Mouse (Mus musculus) MEL (cell line): ENCODE results near the gene Hoxb5. TPM values are rescaled to one million over a fixed set of nuclear protein-coding genes. Genes with fewer than 3 reads are reported as not detected.

Source experiments
- DNase-seq: peaks from one replicate; pipeline ENCODE4 v3.0.0; 2011; ENCODE audit warnings: low read depth, low spot score
- H3K27ac ChIP-seq: 2 replicates; pipeline ENCODE4 v1.5.1; 2012; ENCODE audit warnings: low read depth, mild to moderate bottlenecking, control low read depth, low read length, moderate library complexity; ENCODE audit not compliant: control insufficient read depth
- H3K27me3 ChIP-seq, 2 experiments: fragments of 150-350 bp in 1 of 2; sonication (generic) in 1 of 2; 2 replicates each; pipeline ENCODE4 v1.6.1; 2012; ENCODE audit warnings: low read length in 2 of 2, mild to moderate bottlenecking in 2 of 2, improper control_type of control experiment in 1 of 2, moderate library complexity in 1 of 2; ENCODE audit not compliant: insufficient read depth in 2 of 2, control insufficient read depth in 1 of 2
- H3K36me3 ChIP-seq, 2 experiments: 2 replicates each; pipeline ENCODE4 v1.6.1; 2012 to 2014; ENCODE audit warnings: low read length in 2 of 2, improper control_type of control experiment in 1 of 2, inconsistent platforms in 1 of 2, mild to moderate bottlenecking in 1 of 2; ENCODE audit not compliant: insufficient read depth in 2 of 2, control insufficient read depth in 1 of 2
- H3K4me1 ChIP-seq, 2 experiments: fragments of 150-350 bp in 1 of 2; sonication (generic) in 1 of 2; 2 replicates each; pipeline ENCODE4 v1.6.1; 2012; ENCODE audit warnings: low read length in 2 of 2, improper control_type of control experiment in 1 of 2, mild to moderate bottlenecking in 1 of 2; ENCODE audit not compliant: insufficient read depth in 2 of 2, control insufficient read depth in 1 of 2
- H3K4me3 ChIP-seq, 2 experiments: fragments of 150-350 bp in 1 of 2; sonication (generic) in 1 of 2; 2 replicates each; pipeline ENCODE4 v1.5.1; 2012; ENCODE audit warnings: low read depth in 2 of 2, low read length in 2 of 2, mild to moderate bottlenecking in 2 of 2, moderate library complexity in 2 of 2, control low read depth in 1 of 2, improper control_type of control experiment in 1 of 2; ENCODE audit not compliant: control insufficient read depth in 1 of 2, insufficient read depth in 1 of 2
- H3K79me2 ChIP-seq: 2 replicates; pipeline ENCODE4 v1.6.1; 2012; ENCODE audit warnings: mild to moderate bottlenecking, low read length, moderate library complexity; ENCODE audit not compliant: control insufficient read depth, poor library complexity, insufficient read depth
- H3K9ac ChIP-seq: 2 replicates; pipeline ENCODE4 v1.6.1; 2012; ENCODE audit warnings: low read depth, mild to moderate bottlenecking, control low read depth, low read length, moderate library complexity; ENCODE audit not compliant: control insufficient read depth, poor library complexity, severe bottlenecking
- H3K9me3 ChIP-seq: fragments of 150-350 bp; sonication (generic); replicated peaks from 2 replicates; pipeline ENCODE4 v1.6.1; 2012; ENCODE audit warnings: mild to moderate bottlenecking, low read length, improper control_type of control experiment, moderate library complexity; ENCODE audit not compliant: insufficient read depth
- BHLHE40 ChIP-seq: IDR thresholded peaks from 2 replicates; pipeline ENCODE4 v1.6.1; 2012; ENCODE audit warnings: low read depth, mild to moderate bottlenecking, inconsistent platforms, low read length, improper control_type of control experiment, borderline replicate concordance
- CHD1 ChIP-seq: IDR thresholded peaks from 2 replicates; pipeline ENCODE4 v1.6.1; 2012; ENCODE audit warnings: low read depth, mild to moderate bottlenecking, inconsistent platforms, low read length, improper control_type of control experiment
- CHD2 ChIP-seq: IDR thresholded peaks from 2 replicates; pipeline ENCODE4 v1.6.1; 2011; ENCODE audit warnings: low read length, improper control_type of control experiment
- CTCF ChIP-seq, 3 experiments: IDR thresholded peaks in 2 of 3; conservative IDR thresholded peaks in 1 of 3; 2 replicates each; pipeline ENCODE4 v1.5.1; 2011 to 2012; ENCODE audit warnings: low read length in 3 of 3, low read depth in 2 of 3, mild to moderate bottlenecking in 2 of 3, improper control_type of control experiment in 1 of 3, inconsistent platforms in 1 of 3, mixed read lengths in 1 of 3, moderate library complexity in 1 of 3; ENCODE audit not compliant: control insufficient read depth in 1 of 3, insufficient read depth in 1 of 3, poor library complexity in 1 of 3, severe bottlenecking in 1 of 3
- E2F4 ChIP-seq: IDR thresholded peaks from 2 replicates; pipeline ENCODE4 v1.6.1; 2011; ENCODE audit warnings: low read depth, low read length, improper control_type of control experiment, borderline replicate concordance
- ETS1 ChIP-seq: IDR thresholded peaks from 2 replicates; pipeline ENCODE4 v1.6.1; 2012; ENCODE audit warnings: low read depth, mild to moderate bottlenecking, inconsistent platforms, low read length, improper control_type of control experiment, moderate library complexity
- MAFK ChIP-seq: IDR thresholded peaks from 2 replicates; pipeline ENCODE4 v1.6.1; 2011; ENCODE audit warnings: low read depth, mild to moderate bottlenecking, low read length, improper control_type of control experiment, borderline replicate concordance
- MAX ChIP-seq: IDR thresholded peaks from 2 replicates; pipeline ENCODE4 v1.6.1; 2011; ENCODE audit warnings: low read length, improper control_type of control experiment
- MXI1 ChIP-seq: IDR thresholded peaks from 2 replicates; pipeline ENCODE4 v1.6.1; 2011; ENCODE audit warnings: mild to moderate bottlenecking, low read depth, low read length, improper control_type of control experiment
- MYB ChIP-seq: IDR thresholded peaks from 2 replicates; pipeline ENCODE4 v1.6.1; 2011; ENCODE audit warnings: mild to moderate bottlenecking, low read depth, low read length, improper control_type of control experiment
- MYC ChIP-seq: IDR thresholded peaks from 2 replicates; pipeline ENCODE4 v1.6.1; 2011; ENCODE audit warnings: low read depth, mild to moderate bottlenecking, low read length, improper control_type of control experiment, moderate library complexity
- NELFE ChIP-seq: IDR thresholded peaks from 2 replicates; pipeline ENCODE4 v1.6.1; 2011; ENCODE audit warnings: low read depth, low read length, improper control_type of control experiment
- POLR2A ChIP-seq, 2 experiments: IDR thresholded peaks; 2 replicates each; pipeline ENCODE4 v1.6.1; 2011 to 2012; ENCODE audit warnings: low read length in 2 of 2, mild to moderate bottlenecking in 2 of 2, control low read depth in 1 of 2, improper control_type of control experiment in 1 of 2, low read depth in 1 of 2, moderate library complexity in 1 of 2; ENCODE audit not compliant: control insufficient read depth in 1 of 2, insufficient read depth in 1 of 2, poor library complexity in 1 of 2
- POLR2AphosphoS5 ChIP-seq: IDR thresholded peaks from 2 replicates; pipeline ENCODE4 v1.6.1; 2012; ENCODE audit warnings: low read depth, borderline replicate concordance, mild to moderate bottlenecking, inconsistent platforms, low read length, moderate library complexity, mixed read lengths
- RAD21 ChIP-seq: IDR thresholded peaks from 2 replicates; pipeline ENCODE4 v1.6.1; 2011; ENCODE audit warnings: mild to moderate bottlenecking, low read depth, low read length, improper control_type of control experiment
- RCOR1 ChIP-seq: IDR thresholded peaks from 2 replicates; pipeline ENCODE4 v1.6.1; 2012; ENCODE audit warnings: low read depth, mild to moderate bottlenecking, inconsistent platforms, low read length, improper control_type of control experiment
- SIN3A ChIP-seq: IDR thresholded peaks from 2 replicates; pipeline ENCODE4 v1.6.1; 2012; ENCODE audit warnings: low read length, improper control_type of control experiment, inconsistent platforms
- SMC3 ChIP-seq: IDR thresholded peaks from 2 replicates; pipeline ENCODE4 v1.6.1; 2011; ENCODE audit warnings: low read depth, low read length, improper control_type of control experiment
- TAL1 ChIP-seq: IDR thresholded peaks from 2 replicates; pipeline ENCODE4 v1.6.1; 2012; ENCODE audit warnings: mild to moderate bottlenecking, inconsistent platforms, low read length, moderate library complexity, mixed read lengths
- TBP ChIP-seq: IDR thresholded peaks from 2 replicates; pipeline ENCODE4 v1.8.0; 2011; ENCODE audit warnings: low read depth, low read length, improper control_type of control experiment
- TCF12 ChIP-seq: IDR thresholded peaks from 2 replicates; pipeline ENCODE4 v1.6.1; 2014; ENCODE audit warnings: low read depth, mild to moderate bottlenecking, inconsistent platforms, low read length, improper control_type of control experiment, moderate library complexity
- USF1 ChIP-seq: IDR thresholded peaks from 2 replicates; pipeline ENCODE4 v1.6.1; 2014; ENCODE audit warnings: low read depth, mild to moderate bottlenecking, inconsistent platforms, low read length, improper control_type of control experiment, moderate library complexity
- ZKSCAN1 ChIP-seq: IDR thresholded peaks from 2 replicates; pipeline ENCODE4 v1.6.1; 2012; ENCODE audit warnings: low read depth, mild to moderate bottlenecking, inconsistent platforms, low read length, improper control_type of control experiment, moderate library complexity
- ZNF384 ChIP-seq: IDR thresholded peaks from 2 replicates; pipeline ENCODE4 v1.6.1; 2012; ENCODE audit warnings: low read depth, mild to moderate bottlenecking, inconsistent platforms, low read length, improper control_type of control experiment
- polyA plus RNA-seq, 2 experiments: library from polyadenylated mRNA; stranded (reverse) in 1 of 2; unstranded in 1 of 2; fragments of >175 nt in 1 of 2; fragments of >200 nt in 1 of 2; gene quantifications; 2 replicates each; pipeline versions ENCODE4 v1.2.1 to v1.2.4; 2012; ENCODE audit warnings: low replicate concordance in 2 of 2, low read depth in 1 of 2; ENCODE audit not compliant: insufficient read length in 2 of 2, insufficient read depth in 1 of 2, missing spikeins in 1 of 2
- total RNA-seq: library from RNA; depleted of rRNA; stranded (reverse); fragments of 300-350 nt; gene quantifications from 2 replicates; pipeline ENCODE4 v1.2.3, GENCODE M21; 2012

Hoxb5 gene
- total and polyA plus RNA-seq, 3 experiments = not detected

DNA sequence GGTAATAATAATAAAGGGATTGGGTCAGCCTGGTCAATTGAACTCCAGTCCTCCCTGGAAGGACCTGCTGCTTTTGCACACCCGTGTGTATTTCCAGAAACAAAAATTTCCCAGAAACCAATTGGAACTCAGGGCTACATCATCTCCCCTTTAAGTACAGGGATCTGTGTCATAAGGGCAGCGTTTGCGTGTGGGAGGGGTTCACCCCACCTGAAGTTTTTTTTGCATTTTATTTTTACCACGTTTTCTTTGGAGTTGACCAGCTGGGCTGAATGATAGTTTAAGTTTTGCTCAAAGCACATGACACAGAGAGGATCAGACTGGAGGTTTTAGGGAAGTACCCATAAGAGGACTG lies 39.4 kb downstream of the Hoxb5 start:
- no peak for TF ChIP-seq TAL1
- TF ChIP-seq NELFE = no peak
- no peak for TF ChIP-seq TBP
- TF ChIP-seq RAD21 = no peak
- no peak for TF ChIP-seq MAX
- TF ChIP-seq CHD2 = no peak
- no peak for TF ChIP-seq CHD1
- Histone ChIP-seq H3K9me3 (no peaks in the 10 kb centered on the region), H3K36me3 (no peaks in the 10 kb centered on the region), H3K27me3 (peaks cover 0 to 3% of the 10 kb centered on the region in 2 experiments; a peak in 2 of 4 replicates), H3K4me1 (no peaks in the 10 kb centered on the region), H3K27ac (no peak overlapping the region), H3K4me3 (no peak overlapping the region), H3K9ac (no peak overlapping the region), H3K79me2 (no peaks in the 10 kb centered on the region)
- no peak for DNase-seq

DNA sequence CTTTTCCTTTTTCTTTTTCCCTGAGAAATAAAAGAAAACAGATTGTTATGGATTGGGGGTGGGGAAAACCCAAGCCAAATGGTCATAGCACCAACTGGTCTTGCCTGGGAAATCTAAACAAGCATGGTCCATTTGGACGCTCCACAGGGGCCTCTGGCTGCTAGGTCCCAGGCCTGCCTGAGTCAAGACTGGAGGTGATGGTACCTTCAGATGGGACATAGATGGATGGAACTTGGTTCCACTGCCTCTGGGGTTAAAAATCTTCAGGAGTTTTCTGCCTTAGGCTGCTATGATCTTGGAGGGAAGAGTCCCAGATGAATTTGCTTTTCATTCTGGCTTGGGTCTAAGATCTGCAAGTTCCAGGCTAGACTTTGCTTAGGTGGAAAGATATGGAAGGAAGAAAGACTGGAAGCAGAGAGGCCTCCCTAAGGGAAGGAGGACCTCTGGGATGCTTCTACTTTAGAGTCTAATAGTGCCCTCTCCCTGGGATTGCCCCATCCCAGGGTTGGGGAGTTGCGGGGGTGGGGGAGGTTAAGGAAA lies 40.1 kb downstream of the Hoxb5 start:
- H3K9ac ChIP-seq = no peak overlapping the region
- H3K27me3 ChIP-seq = peaks cover 0 to 2% of the 10 kb centered on the region in 2 experiments; a peak in 2 of 4 replicates

DNA sequence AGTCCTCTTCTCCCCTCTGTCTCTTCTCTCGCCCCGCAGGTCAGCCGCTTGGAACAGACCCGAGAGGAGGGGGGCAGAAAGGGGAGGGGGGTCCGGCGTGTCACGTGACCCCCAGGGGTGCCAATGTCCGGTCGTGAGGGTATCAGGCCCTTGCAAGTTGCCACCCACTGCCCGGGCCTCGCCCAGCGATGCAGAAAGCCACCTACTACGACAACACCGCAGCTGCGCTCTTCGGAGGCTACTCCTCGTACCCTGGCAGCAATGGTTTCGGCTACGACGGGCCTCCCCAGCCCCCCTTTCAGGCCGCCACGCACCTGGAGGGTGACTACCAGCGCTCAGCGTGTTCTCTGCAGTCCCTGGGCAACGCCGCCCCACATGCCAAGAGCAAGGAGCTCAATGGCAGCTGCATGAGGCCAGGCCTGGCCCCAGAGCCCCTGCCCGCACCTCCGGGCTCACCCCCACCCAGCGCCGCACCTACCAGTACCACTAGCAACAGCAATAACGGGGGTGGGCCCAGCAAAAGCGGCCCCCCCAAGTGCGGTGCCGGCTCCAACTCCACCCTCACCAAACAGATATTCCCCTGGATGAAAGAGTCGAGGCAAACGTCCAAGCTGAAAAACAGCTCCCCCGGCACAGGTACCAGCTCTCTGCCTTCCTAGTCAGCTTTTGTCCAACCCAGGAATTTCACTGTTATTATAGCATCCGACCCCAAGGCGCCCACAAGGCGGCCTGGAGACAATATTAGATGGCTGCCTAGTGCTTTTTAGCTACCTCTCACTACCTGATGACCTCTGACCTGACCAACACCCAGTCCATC lies 41.1 kb downstream of the Hoxb5 start:
- Histone ChIP-seq H3K27ac (no peak overlapping the region), H3K4me1 (no peaks in the 10 kb centered on the region), H3K9ac (no peak overlapping the region), H3K27me3 (peaks cover 0 to 2% of the 10 kb centered on the region in 2 experiments; a peak in 2 of 4 replicates), H3K9me3 (no peaks in the 10 kb centered on the region), H3K4me3 (no peak overlapping the region), H3K36me3 (no peaks in the 10 kb centered on the region), H3K79me2 (no peaks in the 10 kb centered on the region)
- no peak for DNase-seq
- TF ChIP-seq MYB (no peak), SIN3A (no peak), BHLHE40 (no peak), CTCF (IDR thresholded peaks at IDR 0.05 in 2 of 3, conservative IDR thresholded peaks at IDR 0.05 in 1 of 3; ENCODE audit: control insufficient read depth in 1 of 3, insufficient read depth in 1 of 3, low read depth in 2 of 3, low read length in 3 of 3, poor library complexity in 1 of 3, severe bottlenecking in 1 of 3) (no peak), SMC3 (no peak), CHD2 (no peak), MAX (no peak), ETS1 (no peak), POLR2AphosphoS5 (no peak)

More for the DNA sequence above, 40.1 kb downstream of the Hoxb5 start:
- DNase-seq = no peak
- Histone ChIP-seq H3K9me3 (no peaks in the 10 kb centered on the region), H3K4me3 (no peak overlapping the region), H3K36me3 (no peaks in the 10 kb centered on the region), H3K79me2 (no peaks in the 10 kb centered on the region), H3K27ac (no peak overlapping the region), H3K4me1 (no peaks in the 10 kb centered on the region)
- TF ChIP-seq ZNF384 (no peak), SIN3A (no peak), USF1 (no peak), ZKSCAN1 (no peak), TCF12 (no peak), RCOR1 (no peak), CHD2 (no peak), TAL1 (no peak), MAFK (no peak), POLR2A (IDR thresholded peaks at IDR 0.05; ENCODE audit: control insufficient read depth in 1 of 2, insufficient read depth in 1 of 2, low read depth in 1 of 2, low read length in 2 of 2, poor library complexity in 1 of 2) (no peak), MXI1 (no peak), ETS1 (no peak), E2F4 (no peak), MYC (no peak)
